Mouse (Mus musculus): ENCODE data around the gene Plpp1. TPM values are rescaled to one million over a fixed set of nuclear protein-coding genes. Genes with fewer than 3 reads are reported as not detected.

The Plpp1 gene
- total and polyA plus RNA-seq, 3 experiments, result 0.12 to 0.15 TPM; not detected in 1

- no peak overlapping the region for H3K27ac ChIP-seq (ENCODE audit: control insufficient read depth, low read depth, low read length)
- DNase-seq (ENCODE audit: low read depth, low spot score), result no peak
- peaks cover 0 to 3% of the 10 kb centered on the region in 2 experiments; a peak in 2 of 4 replicates for H3K36me3 ChIP-seq (ENCODE audit: control insufficient read depth in 1 of 2, insufficient read depth in 2 of 2, low read length in 2 of 2)
- H3K9ac ChIP-seq (ENCODE audit: control insufficient read depth, low read depth, low read length, poor library complexity, severe bottlenecking), result no peak overlapping the region
- no peaks in the 10 kb centered on the region for H3K9me3 ChIP-seq (replicated peaks; ENCODE audit: insufficient read depth, low read length)
- H3K4me3 ChIP-seq (ENCODE audit: control insufficient read depth in 1 of 2, insufficient read depth in 1 of 2, low read depth in 2 of 2, low read length in 2 of 2), result no peak overlapping the region
- H3K79me2 ChIP-seq (ENCODE audit: control insufficient read depth, insufficient read depth, low read length, poor library complexity), result no peaks in the 10 kb centered on the region
- TF ChIP-seq E2F4 (IDR thresholded peaks at IDR 0.05; ENCODE audit: borderline replicate concordance, low read depth, low read length) (no peak), ZMIZ1 (IDR thresholded peaks at IDR 0.05; ENCODE audit: low read depth, low read length) (no peak), RAD21 (IDR thresholded peaks at IDR 0.05; ENCODE audit: low read depth, low read length) (no peak), MYB (IDR thresholded peaks at IDR 0.05; ENCODE audit: low read depth, low read length) (no peak), CHD1 (IDR thresholded peaks at IDR 0.05; ENCODE audit: low read depth, low read length) (no peak), ZNF384 (IDR thresholded peaks at IDR 0.05; ENCODE audit: low read depth, low read length) (no peak), MAZ (IDR thresholded peaks at IDR 0.05; ENCODE audit: low read depth, low read length) (no peak), ZC3H11A (IDR thresholded peaks at IDR 0.05; ENCODE audit: low read depth, low read length) (no peak), USF1 (IDR thresholded peaks at IDR 0.05; ENCODE audit: low read depth, low read length) (no peak), SMC3 (IDR thresholded peaks at IDR 0.05; ENCODE audit: low read depth, low read length) (no peak), EP300 (IDR thresholded peaks at IDR 0.05; ENCODE audit: low read depth in 1 of 2, low read length in 2 of 2) (no peak), RCOR1 (IDR thresholded peaks at IDR 0.05; ENCODE audit: low read depth, low read length) (no peak), USF2 (IDR thresholded peaks at IDR 0.05; ENCODE audit: borderline replicate concordance in 1 of 2, insufficient read depth in 1 of 2, low read depth in 1 of 2, low read length in 2 of 2) (no peak), MAFK (IDR thresholded peaks at IDR 0.05; ENCODE audit: borderline replicate concordance, low read depth, low read length) (no peak), KAT2A (conservative IDR thresholded peaks at IDR 0.05; ENCODE audit: low read depth, low read length) (no peak)
- no peaks in the 10 kb centered on the region; a peak in 1 of 4 replicates for H3K27me3 ChIP-seq (ENCODE audit: control insufficient read depth in 1 of 2, insufficient read depth in 2 of 2, low read length in 2 of 2)
- H3K4me1 ChIP-seq (ENCODE audit: control insufficient read depth in 1 of 2, insufficient read depth in 2 of 2, low read length in 2 of 2), result peaks cover 2 to 6% of the 10 kb centered on the region in 2 experiments; a peak in 3 of 4 replicates
Observed at GRCm38 (mm10) chr13:112798243-112798952, 2.2 kb upstream of the Plpp1 start.

- no peaks in the 10 kb centered on the region; a peak in 1 of 4 replicates for H3K27me3 ChIP-seq (ENCODE audit: control insufficient read depth in 1 of 2, insufficient read depth in 2 of 2, low read length in 2 of 2)
- H3K36me3 ChIP-seq (ENCODE audit: control insufficient read depth in 1 of 2, insufficient read depth in 2 of 2, low read length in 2 of 2), result peaks cover 0 to 3% of the 10 kb centered on the region in 2 experiments; a peak in 2 of 4 replicates
- H3K4me1 ChIP-seq (ENCODE audit: control insufficient read depth in 1 of 2, insufficient read depth in 2 of 2, low read length in 2 of 2), result peaks cover 2 to 6% of the 10 kb centered on the region in 2 experiments; a peak in 3 of 4 replicates
- H3K79me2 ChIP-seq (ENCODE audit: control insufficient read depth, insufficient read depth, low read length, poor library complexity), result no peaks in the 10 kb centered on the region
- DNase-seq (ENCODE audit: low read depth, low spot score), result no peak
- H3K4me3 ChIP-seq (ENCODE audit: control insufficient read depth in 1 of 2, insufficient read depth in 1 of 2, low read depth in 2 of 2, low read length in 2 of 2), result no peak overlapping the region
- no peak for TF ChIP-seq ZKSCAN1 (IDR thresholded peaks at IDR 0.05; ENCODE audit: low read depth, low read length)
- no peak for TF ChIP-seq MAFK (IDR thresholded peaks at IDR 0.05; ENCODE audit: borderline replicate concordance, low read depth, low read length)
- no peaks in the 10 kb centered on the region for H3K9me3 ChIP-seq (replicated peaks; ENCODE audit: insufficient read depth, low read length)
- H3K27ac ChIP-seq (ENCODE audit: control insufficient read depth, low read depth, low read length), result no peak overlapping the region
- no peak overlapping the region for H3K9ac ChIP-seq (ENCODE audit: control insufficient read depth, low read depth, low read length, poor library complexity, severe bottlenecking)
Observed at GRCm38 (mm10) chr13:112798953-112799305, 1.7 kb upstream of the Plpp1 start.

Measured in MEL (cell line).